ENCODE assay signal across 9 mouse cellular contexts in genomic region chr11:88216231-88216685, GRCm38 (mm10). TPM values are rescaled to one million over a fixed set of nuclear protein-coding genes. Genes with fewer than 3 reads are reported as not detected.
A peak's percentile ranks its signal among the peaks of the same experiment; 100 is the strongest.
DNase-seq lines count a peak whose midpoint lies in the region; ATAC-seq and TF ChIP-seq lines count a peak whose summit lies in the region.
"Had no signal": no experiment of that assay in that cellular context is flagged by ENCODE, and none has a peak within 500 bp of the region (broad histone marks: within the 10 kb centered on the region; RNA-seq: fewer than 3 reads in every experiment).

No protein-coding gene starts in this region.

- H3K4me3 ChIP-seq in embryonic fibroblast, embryonic 13.5 days (ENCODE audit: insufficient read depth, low read length), result no peak overlapping the region
- H3K4me3 ChIP-seq in hindbrain, embryonic 10.5 days, result peak overlapping the region; percentile 16; the same call in 1 of the 2 replicates

- DNase-seq in heart, adult 11 months, result peak; percentile 92
- DNase-seq in heart, postnatal 25 days (ENCODE audit: low spot score), result no peak
- DNase-seq in brain, adult 2 months (ENCODE audit: low read depth, low spot score), result peak; percentile 85
- DNase-seq in hindbrain, embryonic 10.5 days (ENCODE audit: low spot score), result peak; percentile 79
- DNase-seq in layer of hippocampus, adult 9-11 months, result peak; percentile 61
- peak; percentile 37 to 56 for DNase-seq in right cerebral cortex, postnatal 36 days (ENCODE audit: low spot score in 2 of 2)

- no peaks in the 10 kb centered on the region for H3K27me3 ChIP-seq in hindbrain, embryonic 10.5 days (ENCODE audit: insufficient read depth, poor library complexity, severe bottlenecking)

- intact Hi-C loops in heart, postnatal 25 days (cut with DNase I), result loop anchor here (1.0 to 5.0 kb wide), 2 partner anchors 36 to 607 kb away; no protein-coding TSS in a partner anchor

- H3K9me3 ChIP-seq in hindbrain, embryonic 10.5 days, result no peaks in the 10 kb centered on the region

- ATAC-seq in megakaryocyte progenitor cell, adult 5-6 weeks (replicated peaks; ENCODE audit: poor library complexity), result peak; percentile 73

- no peak for TF ChIP-seq POLR2A in embryonic fibroblast, embryonic 13.5 days (IDR thresholded peaks at IDR 0.05; ENCODE audit: low read depth, low read length)

- peaks cover 15% of the 10 kb centered on the region for H3K36me3 ChIP-seq in hindbrain, embryonic 10.5 days

- no peak overlapping the region for H3K27ac ChIP-seq in embryonic fibroblast, embryonic 13.5 days (ENCODE audit: insufficient read depth, low read length)
- H3K27ac ChIP-seq in hindbrain, embryonic 10.5 days, result peak overlapping the region; percentile 84
- H3K27ac ChIP-seq: macrophage had no signal

- H3K4me1 ChIP-seq in embryonic fibroblast, embryonic 13.5 days (ENCODE audit: control insufficient read depth, insufficient read depth, low read length), result no peaks in the 10 kb centered on the region
- peaks cover 37% of the 10 kb centered on the region for H3K4me1 ChIP-seq in hindbrain, embryonic 10.5 days (replicated peaks)

- WGBS in hindbrain, embryonic 10.5 days, result 20% methylated on average over 10 of the region's 10 CpGs

- TF ChIP-seq CTCF in embryonic fibroblast, embryonic 13.5 days (IDR thresholded peaks at IDR 0.05; ENCODE audit: borderline replicate concordance, insufficient read depth, low read length), result peak; percentile 84

RNA-seq across cellular contexts. Expression of gene Mrps23, which starts 12.1 kb away (rescaled TPM):
- 100 to 1,000 TPM; 301 to 306 TPM for total RNA-seq in heart, postnatal 25 days (2021)
- polyA plus RNA-seq in embryonic fibroblast, embryonic 13.5 days (2011; ENCODE audit: insufficient read length, low read depth, missing spikeins), result 71.7 and 98.7 TPM in 2 replicates
- polyA plus RNA-seq in hindbrain, embryonic 10.5 days (2016; fragmentation: Nextera tagmentation; extraction: Ambion mirVana), result 72.2 and 74.1 TPM in 2 replicates
- 64.5 and 73.5 TPM in 2 replicates for total RNA-seq in megakaryocyte progenitor cell, adult 5-6 weeks (2015)
- total RNA-seq in megakaryocyte progenitor cell, adult 5-6 weeks (2017), result 49.0 and 90.6 TPM in 2 replicates
